Mouse (Mus musculus) heart, postnatal 0 days (tissue): ENCODE data around the gene Habp2. TPM values are rescaled to one million over a fixed set of nuclear protein-coding genes. Genes with fewer than 3 reads are reported as not detected.
A peak's percentile ranks its signal among the peaks of the same experiment; 100 is the strongest.

Experiments
- ATAC-seq: fragments of 200-750 bp; cut with Nextera tagmentation; 2 replicates; pipeline ENCODE4 v1.8.0; 2017; ENCODE audit warnings: low read depth, moderate number of reproducible peaks, moderate library complexity; ENCODE audit not compliant: insufficient read depth
- DNase-seq: peaks from one replicate; pipeline ENCODE4 v3.0.0-alpha.2; 2016; ENCODE audit warnings: low spot score
- H3K27ac ChIP-seq: fragments of 300-500 bp; sonication (generic); 2 replicates; pipeline ENCODE4 v1.5.1; 2014; ENCODE audit warnings: low read depth, mild to moderate bottlenecking
- H3K27me3 ChIP-seq: fragments of 300-500 bp; sonication (generic); 2 replicates; pipeline ENCODE4 v1.6.1; 2014; ENCODE audit warnings: low read length, mixed read lengths; ENCODE audit not compliant: control insufficient read depth, insufficient read depth
- H3K36me3 ChIP-seq: fragments of 300-500 bp; sonication (generic); replicated peaks from 2 replicates; pipeline ENCODE4 v1.6.1; 2014; ENCODE audit warnings: low read length, mixed read lengths; ENCODE audit not compliant: control insufficient read depth, insufficient read depth
- H3K4me1 ChIP-seq: fragments of 300-500 bp; sonication (generic); 2 replicates; pipeline ENCODE4 v1.6.1; 2014; ENCODE audit warnings: antibody characterized with exemption; ENCODE audit not compliant: control insufficient read depth, insufficient read depth
- H3K4me2 ChIP-seq: fragments of 300-500 bp; sonication (generic); 2 replicates; pipeline ENCODE4 v1.6.1; 2014; ENCODE audit warnings: low read depth, mild to moderate bottlenecking, low read length, moderate library complexity
- H3K4me3 ChIP-seq: fragments of 300-500 bp; sonication (generic); 2 replicates; pipeline ENCODE4 v1.5.1; 2014; ENCODE audit warnings: low read depth, low read length
- H3K9ac ChIP-seq: fragments of 300-500 bp; sonication (generic); replicated peaks from 2 replicates; pipeline ENCODE4 v1.6.1; 2014; ENCODE audit warnings: low read depth, low read length, mixed read lengths
- H3K9me3 ChIP-seq: fragments of 300-500 bp; sonication (generic); replicated peaks from 2 replicates; pipeline ENCODE4 v1.6.1; 2016; ENCODE audit warnings: low read length; ENCODE audit not compliant: control insufficient read depth
- CTCF ChIP-seq: IDR thresholded peaks from 2 replicates; pipeline ENCODE4 v1.5.1; 2016; ENCODE audit warnings: antibody characterized with exemption, control low read depth, low read depth
- EP300 ChIP-seq: IDR thresholded peaks from 2 replicates; pipeline ENCODE4 v1.6.1; 2016; ENCODE audit warnings: antibody characterized with exemption, low read depth
- WGBS: fragments of 180-500 bp; shearing (Covaris S2); extraction: QIAGEN DNeasy Blood & Tissue Kit; methylation state at CpG from one replicate; pipeline ENCODE4 v1.1.7; 2014; 5-methylcytosine and 5-hydroxymethylcytosine counted together
- polyA plus RNA-seq: library from polyadenylated mRNA; unstranded; fragments of >200 nt; fragmentation: Nextera tagmentation; extraction: Ambion mirVana; gene quantifications from 2 replicates; pipeline ENCODE4 v1.2.1, GENCODE M21; 2015
- total RNA-seq: library from RNA; depleted of rRNA; stranded (reverse); fragments of >200 nt; gene quantifications from 2 replicates; pipeline ENCODE4 v1.2.3, GENCODE M21; 2014; ENCODE audit warnings: low replicate concordance

Habp2 gene
- total and polyA plus RNA-seq, 2 experiments from 2014 or later = 4.1 TPM; not detected in 1

GRCm38 (mm10) chr19:56319629-56320028 lies 32.7 kb downstream of the Habp2 start:
- H3K4me2 ChIP-seq = no peak overlapping the region
- WGBS = 79% methylated on average over 6 of the region's 6 CpGs
- no peaks in the 10 kb centered on the region for H3K9me3 ChIP-seq
- no peaks in the 10 kb centered on the region for H3K4me1 ChIP-seq
- no peak overlapping the region for H3K4me3 ChIP-seq
- ATAC-seq = no peak
- H3K27ac ChIP-seq = no peak overlapping the region
- H3K9ac ChIP-seq = no peak overlapping the region
- peaks cover 48% of the 10 kb centered on the region for H3K36me3 ChIP-seq
- H3K27me3 ChIP-seq = no peaks in the 10 kb centered on the region
- DNase-seq = no peak
- TF ChIP-seq EP300 = no peak
- no peak for TF ChIP-seq CTCF

GRCm38 (mm10) chr19:56320186-56320860 lies 33.4 kb downstream of the Habp2 start:
- Histone ChIP-seq H3K27me3 (no peaks in the 10 kb centered on the region), H3K9me3 (no peaks in the 10 kb centered on the region), H3K4me1 (no peaks in the 10 kb centered on the region), H3K9ac (no peak overlapping the region), H3K27ac (no peak overlapping the region), H3K4me2 (peak overlapping the region; percentile 17; the same call in 1 of the 2 replicates), H3K36me3 (peaks cover 49% of the 10 kb centered on the region), H3K4me3 (peak overlapping the region; percentile 16; the same call in 1 of the 2 replicates)
- ATAC-seq = no peak
- TF ChIP-seq EP300 = no peak
- no peak for TF ChIP-seq CTCF
- DNase-seq = no peak
- WGBS = 53% methylated on average over 26 of the region's 26 CpGs

- no peak for DNase-seq
- H3K36me3 ChIP-seq = peaks cover 56% of the 10 kb centered on the region
- H3K9me3 ChIP-seq = no peaks in the 10 kb centered on the region
- H3K27ac ChIP-seq = no peak overlapping the region
- no peak for TF ChIP-seq EP300
- no peak for TF ChIP-seq CTCF
- WGBS = 74% methylated on average over 12 of the region's 12 CpGs
- H3K4me3 ChIP-seq = no peak overlapping the region
- H3K27me3 ChIP-seq = no peaks in the 10 kb centered on the region
- no peak overlapping the region for H3K4me2 ChIP-seq
- H3K4me1 ChIP-seq = peaks cover 8% of the 10 kb centered on the region; the same call in 1 of the 2 replicates
- H3K9ac ChIP-seq = no peak overlapping the region
- no peak for ATAC-seq
Observed at GRCm38 (mm10) chr19:56321303-56321920, 34.5 kb downstream of the Habp2 start.

- H3K36me3 ChIP-seq = peaks cover 79% of the 10 kb centered on the region
- no peak overlapping the region for H3K4me3 ChIP-seq
- peaks cover 9% of the 10 kb centered on the region; the same call in 1 of the 2 replicates for H3K4me1 ChIP-seq
- no peaks in the 10 kb centered on the region for H3K9me3 ChIP-seq
- no peak overlapping the region for H3K27ac ChIP-seq
- no peaks in the 10 kb centered on the region for H3K27me3 ChIP-seq
- DNase-seq (no peak), ATAC-seq (no peak)
- WGBS = 51% methylated on average over 10 of the region's 10 CpGs
- H3K4me2 ChIP-seq = no peak overlapping the region
- no peak for TF ChIP-seq EP300
- no peak for TF ChIP-seq CTCF
- no peak overlapping the region for H3K9ac ChIP-seq
Observed at GRCm38 (mm10) chr19:56325676-56326075, 38.7 kb downstream of the Habp2 start.

- Histone ChIP-seq H3K27ac (no peak overlapping the region), H3K4me3 (no peak overlapping the region), H3K4me2 (no peak overlapping the region), H3K27me3 (no peaks in the 10 kb centered on the region), H3K4me1 (peaks cover 9% of the 10 kb centered on the region; the same call in 1 of the 2 replicates), H3K36me3 (peaks cover 79% of the 10 kb centered on the region), H3K9me3 (no peaks in the 10 kb centered on the region), H3K9ac (no peak overlapping the region)
- no peak for ATAC-seq
- WGBS = 55% methylated on average over 21 of the region's 21 CpGs
- no peak for TF ChIP-seq CTCF
- no peak for TF ChIP-seq EP300
- no peak for DNase-seq
Observed at GRCm38 (mm10) chr19:56326243-56326855, 39.4 kb downstream of the Habp2 start.
